Mouse (Mus musculus) intestine, embryonic 14.5 days (tissue): ENCODE measurements around the gene Fbxo42. TPM values are rescaled to one million over a fixed set of nuclear protein-coding genes. Genes with fewer than 3 reads are reported as not detected.

Experiments used
- ATAC-seq: fragments of 200-750 bp; cut with Nextera tagmentation; replicated peaks from 2 replicates; pipeline ENCODE4 v1.8.0; 2017; ENCODE audit warnings: low read depth, moderate number of reproducible peaks, moderate TSS enrichment, moderate library complexity; ENCODE audit not compliant: low FRiP score, low TSS enrichment
- DNase-seq: peaks from one replicate; pipeline ENCODE4 v3.0.0-alpha.2; 2018; ENCODE audit warnings: low spot score
- H3K27ac ChIP-seq: fragments of 300-500 bp; sonication (generic); 2 replicates; pipeline ENCODE4 v1.5.1; 2014; ENCODE audit warnings: low read depth, mild to moderate bottlenecking, control low read depth
- H3K27me3 ChIP-seq: fragments of 300-500 bp; sonication (generic); replicated peaks from 2 replicates; pipeline ENCODE4 v1.6.1; 2014; ENCODE audit warnings: low read length, control low read depth; ENCODE audit not compliant: control insufficient read depth, insufficient read depth
- H3K36me3 ChIP-seq: fragments of 300-500 bp; sonication (generic); 2 replicates; pipeline ENCODE4 v1.6.1; 2014; ENCODE audit warnings: low read length, control low read depth; ENCODE audit not compliant: control insufficient read depth, insufficient read depth
- H3K4me1 ChIP-seq: fragments of 300-500 bp; sonication (generic); replicated peaks from 2 replicates; pipeline ENCODE4 v1.6.1; 2014; ENCODE audit warnings: low read length, control low read depth, mixed read lengths; ENCODE audit not compliant: control insufficient read depth, insufficient read depth
- H3K4me2 ChIP-seq: fragments of 300-500 bp; sonication (generic); 2 replicates; pipeline ENCODE4 v1.6.1; 2014; ENCODE audit warnings: low read length
- H3K4me3 ChIP-seq: fragments of 300-500 bp; sonication (generic); 2 replicates; pipeline ENCODE4 v1.5.1; 2014; ENCODE audit warnings: low read depth, low read length, control low read depth, mixed read lengths
- H3K9ac ChIP-seq: fragments of 300-500 bp; sonication (generic); 2 replicates; pipeline ENCODE4 v1.6.1; 2014; ENCODE audit warnings: mild to moderate bottlenecking, low read length
- H3K9me3 ChIP-seq: fragments of 300-500 bp; sonication (generic); 2 replicates; pipeline ENCODE4 v1.6.1; 2016; ENCODE audit warnings: low read length, control low read depth; ENCODE audit not compliant: control insufficient read depth
- WGBS: fragments of 180-500 bp; shearing (Covaris S2); extraction: QIAGEN DNeasy Blood & Tissue Kit; methylation state at CpG from one replicate; pipeline ENCODE4 v1.1.7; 2014; 5-methylcytosine and 5-hydroxymethylcytosine counted together
- polyA plus RNA-seq: library from polyadenylated mRNA; unstranded; fragments of >200 nt; fragmentation: Nextera tagmentation; extraction: Ambion mirVana; gene quantifications from 2 replicates; pipeline ENCODE4 v1.2.1, GENCODE M21; 2014

The Fbxo42 gene
- polyA plus RNA-seq, 1 experiment from 2014 or later: 26.0 TPM

DNA sequence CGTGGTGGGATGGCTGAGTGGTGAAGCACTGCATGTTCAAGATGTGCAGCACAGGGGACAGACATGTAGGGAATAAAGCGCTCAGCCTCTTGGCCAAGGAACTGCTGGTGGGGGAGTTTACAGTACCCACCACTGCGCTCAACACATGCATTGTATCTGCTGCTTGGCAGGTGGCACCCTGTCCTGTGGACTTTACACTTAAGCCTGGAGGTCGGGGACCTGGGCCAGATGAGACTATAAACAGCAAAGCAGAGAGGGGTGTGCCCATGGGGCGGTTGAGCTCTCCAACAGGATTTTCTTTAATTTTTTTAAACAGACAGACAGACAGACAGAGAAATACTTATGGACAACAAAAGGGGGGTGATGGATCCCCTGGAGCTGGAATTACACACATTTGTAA lies 59.4 kb downstream of the Fbxo42 start:
- DNase-seq: no peak
- Histone ChIP-seq H3K36me3 (0 out of 2 replicates have a peak, but pooled peaks cover 8% of the 10 kb centered on the region), H3K27me3 (no peaks in the 10 kb centered on the region), H3K27ac (no peak overlapping the region), H3K9me3 (no peaks in the 10 kb centered on the region), H3K4me3 (no peak overlapping the region), H3K4me1 (no peaks in the 10 kb centered on the region), H3K4me2 (no peak overlapping the region), H3K9ac (no peak overlapping the region)
- no peak for ATAC-seq
- 91% methylated on average over 5 of the region's 5 CpGs for WGBS

- Histone ChIP-seq H3K9ac (peak overlapping the region; percentile 27; the same call in 1 of the 2 replicates), H3K36me3 (no peaks in the 10 kb centered on the region), H3K4me3 (peak overlapping the region; percentile 38), H3K4me2 (peak overlapping the region; percentile 52), H3K27ac (peak overlapping the region; percentile 65; the same call in 1 of the 2 replicates), H3K4me1 (peaks cover 9% of the 10 kb centered on the region), H3K27me3 (no peaks in the 10 kb centered on the region), H3K9me3 (no peaks in the 10 kb centered on the region)
- WGBS: 70% methylated on average over 14 of the region's 14 CpGs
- 0 out of 2 replicates have a peak, but pooled peaks have one; percentile 30 for ATAC-seq
- DNase-seq: no peak
Measured at GRCm38 (mm10) chr4:141210524-141211219, 63.0 kb downstream of the Fbxo42 start.

DNA sequence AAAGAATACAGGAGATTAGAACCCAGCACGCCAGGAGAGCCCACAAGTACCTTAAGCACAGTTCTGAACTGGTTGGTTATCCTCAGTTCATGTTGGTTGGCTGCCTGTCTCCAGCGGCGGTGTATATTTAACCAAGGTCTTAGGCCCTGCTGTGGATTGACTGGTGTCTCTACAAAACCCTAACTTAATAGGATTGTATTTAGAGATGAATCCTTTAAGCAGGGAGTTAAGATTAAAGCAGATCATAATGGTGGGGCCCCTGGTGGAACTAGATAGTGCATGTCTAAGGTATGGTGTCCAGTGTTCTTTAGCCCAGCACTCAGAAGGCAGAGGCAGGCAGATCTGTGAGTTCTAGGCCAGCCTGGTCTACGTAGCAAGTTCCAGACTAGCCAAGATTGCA lies 63.9 kb downstream of the Fbxo42 start:
- ATAC-seq: no peak
- 90% methylated on average over 4 of the region's 4 CpGs for WGBS
- Histone ChIP-seq H3K9ac (no peak overlapping the region), H3K27me3 (no peaks in the 10 kb centered on the region), H3K4me1 (peaks cover 9% of the 10 kb centered on the region), H3K4me3 (no peak overlapping the region), H3K36me3 (no peaks in the 10 kb centered on the region), H3K4me2 (no peak overlapping the region), H3K9me3 (no peaks in the 10 kb centered on the region), H3K27ac (no peak overlapping the region)
- DNase-seq: no peak

DNA sequence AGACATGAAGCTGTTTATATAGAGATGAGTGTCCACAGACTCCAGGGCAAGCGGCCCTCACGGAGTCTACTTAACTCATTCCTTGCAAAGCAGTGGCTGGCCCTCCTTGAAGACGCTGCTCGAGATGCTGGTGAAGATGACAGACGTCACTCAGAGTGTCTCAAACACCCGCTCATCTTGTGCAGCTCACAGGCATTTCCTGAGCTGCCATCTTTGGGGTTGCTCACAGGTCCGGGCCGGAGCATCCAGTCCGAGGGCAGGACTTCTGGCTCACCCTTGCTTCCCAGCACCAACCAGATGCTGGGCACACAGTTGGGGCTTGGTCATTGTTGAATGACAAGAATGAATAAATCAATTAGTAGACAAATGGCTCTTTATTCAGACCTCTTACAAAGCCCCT lies 65.2 kb downstream of the Fbxo42 start:
- Histone ChIP-seq H3K27me3 (no peaks in the 10 kb centered on the region), H3K4me1 (peaks cover 9% of the 10 kb centered on the region), H3K27ac (no peak overlapping the region), H3K36me3 (no peaks in the 10 kb centered on the region), H3K9ac (no peak overlapping the region), H3K4me3 (no peak overlapping the region), H3K4me2 (0 out of 2 replicates have a peak overlapping the region, but pooled peaks have one; percentile 88), H3K9me3 (no peaks in the 10 kb centered on the region)
- no peak for DNase-seq
- no peak for ATAC-seq
- WGBS: 74% methylated on average over 9 of the region's 9 CpGs

- no peak; the same call in 1 of the 2 replicates for ATAC-seq
- no peaks in the 10 kb centered on the region for H3K27me3 ChIP-seq
- 0 out of 2 replicates have a peak overlapping the region, but pooled peaks have one; percentile 39 for H3K27ac ChIP-seq
- no peaks in the 10 kb centered on the region for H3K36me3 ChIP-seq
- no peak for DNase-seq
- 36% methylated on average over 2 of the region's 2 CpGs for WGBS
- H3K4me1 ChIP-seq: peaks cover 9% of the 10 kb centered on the region
- peak overlapping the region; percentile 49 for H3K4me3 ChIP-seq
- no peaks in the 10 kb centered on the region for H3K9me3 ChIP-seq
- H3K9ac ChIP-seq: peak overlapping the region; percentile 41; the same call in 1 of the 2 replicates
- H3K4me2 ChIP-seq: peak overlapping the region; percentile 88
Measured at GRCm38 (mm10) chr4:141213342-141213741, 65.6 kb downstream of the Fbxo42 start.

GRCm38 (mm10) chr4:141213770-141214336 lies 66.1 kb downstream of the Fbxo42 start, which contains the start of gene Rsg1:
Gene Rsg1, plus strand, starts transcription at chr4:141213956.
- under 1% methylated on average over 24 of the region's 24 CpGs for WGBS

DNA sequence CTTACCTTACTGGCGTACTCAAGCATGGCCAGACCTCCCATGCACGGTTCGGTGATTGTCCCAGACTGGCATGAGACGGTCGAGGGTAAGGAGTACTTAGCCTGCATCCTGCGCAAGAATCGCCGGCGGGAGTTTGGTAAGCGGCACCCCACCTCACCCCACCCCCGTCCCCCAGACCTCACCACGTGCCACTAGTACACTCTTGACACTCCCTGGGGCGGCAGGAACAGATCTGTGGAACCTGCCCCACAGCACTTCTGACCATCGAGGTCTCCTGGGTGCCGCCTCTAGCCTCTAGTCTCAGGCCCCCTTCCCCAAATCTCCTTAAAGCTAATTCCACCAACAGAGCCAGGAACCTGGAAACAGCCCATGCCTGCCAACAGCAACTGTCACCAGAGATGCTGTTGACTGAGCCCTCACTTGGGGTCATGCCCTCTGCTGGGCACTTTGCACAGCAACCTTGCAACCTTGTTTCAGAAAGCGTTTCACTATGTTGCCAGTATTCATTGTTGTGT lies 66.7 kb downstream of the Fbxo42 start:
- ATAC-seq: peak; percentile 26; the same call in 1 of the 2 replicates
- DNase-seq: no peak

More at GRCm38 (mm10) chr4:141213770-141214336, 66.1 kb downstream of the Fbxo42 start, which contains the start of gene Rsg1:
- DNase-seq (peak; percentile 99), ATAC-seq (peak; percentile 81)
- Histone ChIP-seq H3K9ac (peak within 1 kb of the TSS; percentile 41), H3K27ac (0 out of 2 replicates have a peak within 1 kb of the TSS, but pooled peaks have one; percentile 39), H3K4me1 (peaks cover 9% of the 10 kb centered on the region), H3K27me3 (no peaks in the 10 kb centered on the region), H3K4me3 (peak within 1 kb of the TSS; percentile 49), H3K36me3 (no peaks in the 10 kb centered on the region), H3K4me2 (peak within 1 kb of the TSS; percentile 88), H3K9me3 (no peaks in the 10 kb centered on the region)

GRCm38 (mm10) chr4:141219583-141220213 lies 72.0 kb downstream of the Fbxo42 start:
- ATAC-seq: no peak
- Histone ChIP-seq H3K4me3 (no peak overlapping the region), H3K4me2 (no peak overlapping the region), H3K27me3 (no peaks in the 10 kb centered on the region), H3K27ac (no peak overlapping the region), H3K4me1 (peaks cover under 1% of the 10 kb centered on the region), H3K36me3 (no peaks in the 10 kb centered on the region), H3K9ac (no peak overlapping the region), H3K9me3 (no peaks in the 10 kb centered on the region)
- 92% methylated on average over 20 of the region's 20 CpGs for WGBS
- DNase-seq: no peak

More for the DNA sequence above, 66.7 kb downstream of the Fbxo42 start:
- no peaks in the 10 kb centered on the region for H3K27me3 ChIP-seq
- H3K36me3 ChIP-seq: no peaks in the 10 kb centered on the region
- H3K4me3 ChIP-seq: peak overlapping the region; percentile 49
- H3K27ac ChIP-seq: no peak overlapping the region
- peak overlapping the region; percentile 88 for H3K4me2 ChIP-seq
- H3K9me3 ChIP-seq: no peaks in the 10 kb centered on the region
- peak overlapping the region; percentile 41 for H3K9ac ChIP-seq
- H3K4me1 ChIP-seq: peaks cover 9% of the 10 kb centered on the region
- 3% methylated on average over 15 of the region's 16 CpGs for WGBS
